Mouse (Mus musculus): ENCODE results near the gene Adgra3. TPM values are rescaled to one million over a fixed set of nuclear protein-coding genes. Genes with fewer than 3 reads are reported as not detected.
A peak's percentile ranks its signal among the peaks of the same experiment; 100 is the strongest.

Adgra3 gene
- polyA plus RNA-seq, 1 experiment from 2014 or later, result 69.7 TPM

GRCm38 (mm10) chr5:50006915-50007658 lies 51.7 kb downstream of the Adgra3 start:
- 92% methylated on average over 9 of the region's 9 CpGs for WGBS
- Histone ChIP-seq H3K9me3 (no peaks in the 10 kb centered on the region), H3K27ac (no peak overlapping the region), H3K4me2 (no peak overlapping the region), H3K27me3 (no peaks in the 10 kb centered on the region), H3K36me3 (peaks cover 72% of the 10 kb centered on the region), H3K9ac (replicated peaks) (no peak overlapping the region), H3K4me1 (replicated peaks) (no peaks in the 10 kb centered on the region), H3K4me3 (replicated peaks) (no peak overlapping the region)
- ATAC-seq (ENCODE audit: insufficient number of reproducible peaks, insufficient read depth, low FRiP score, low TSS enrichment, low read depth), result no peak

GRCm38 (mm10) chr5:50002269-50002668 lies 56.5 kb downstream of the Adgra3 start:
- no peak overlapping the region for H3K4me3 ChIP-seq (replicated peaks)
- H3K27ac ChIP-seq, result no peak overlapping the region
- no peaks in the 10 kb centered on the region for H3K9me3 ChIP-seq
- H3K4me2 ChIP-seq, result no peak overlapping the region
- 91% methylated on average over 6 of the region's 6 CpGs for WGBS
- no peak for ATAC-seq (ENCODE audit: insufficient number of reproducible peaks, insufficient read depth, low FRiP score, low TSS enrichment, low read depth)
- H3K27me3 ChIP-seq, result no peaks in the 10 kb centered on the region
- H3K9ac ChIP-seq (replicated peaks), result no peak overlapping the region
- H3K4me1 ChIP-seq (replicated peaks), result no peaks in the 10 kb centered on the region
- H3K36me3 ChIP-seq, result peaks cover 72% of the 10 kb centered on the region

- no peak overlapping the region for H3K4me2 ChIP-seq
- H3K4me1 ChIP-seq (replicated peaks), result peaks cover 23% of the 10 kb centered on the region
- H3K4me3 ChIP-seq (replicated peaks), result no peak overlapping the region
- no peak for ATAC-seq (ENCODE audit: insufficient number of reproducible peaks, insufficient read depth, low FRiP score, low TSS enrichment, low read depth)
- no peak overlapping the region for H3K9ac ChIP-seq (replicated peaks)
- H3K36me3 ChIP-seq, result peaks cover 59% of the 10 kb centered on the region
- 86% methylated on average over 9 of the region's 9 CpGs for WGBS
- H3K27ac ChIP-seq, result no peak overlapping the region
- H3K9me3 ChIP-seq, result no peaks in the 10 kb centered on the region
- no peaks in the 10 kb centered on the region for H3K27me3 ChIP-seq
These were observed 59.0 kb downstream of the Adgra3 start for GRCm38 (mm10) chr5:49999764-50000163.

GRCm38 (mm10) chr5:49997019-49997418 lies 61.8 kb downstream of the Adgra3 start:
- ATAC-seq (ENCODE audit: insufficient number of reproducible peaks, insufficient read depth, low FRiP score, low TSS enrichment, low read depth), result no peak
- no peak overlapping the region for H3K4me3 ChIP-seq (replicated peaks)
- H3K4me2 ChIP-seq, result no peak overlapping the region
- no peaks in the 10 kb centered on the region for H3K9me3 ChIP-seq
- peaks cover 24% of the 10 kb centered on the region for H3K4me1 ChIP-seq (replicated peaks)
- no peaks in the 10 kb centered on the region for H3K27me3 ChIP-seq
- H3K27ac ChIP-seq, result no peak overlapping the region; the same call in 1 of the 2 replicates
- H3K9ac ChIP-seq (replicated peaks), result no peak overlapping the region
- WGBS, result 90% methylated on average over 6 of the region's 6 CpGs
- peaks cover 47% of the 10 kb centered on the region for H3K36me3 ChIP-seq

- Histone ChIP-seq H3K9me3 (no peaks in the 10 kb centered on the region), H3K4me3 (replicated peaks) (no peak overlapping the region), H3K36me3 (peaks cover 42% of the 10 kb centered on the region), H3K4me1 (replicated peaks) (peaks cover 24% of the 10 kb centered on the region), H3K4me2 (no peak overlapping the region), H3K27me3 (no peaks in the 10 kb centered on the region), H3K9ac (replicated peaks) (no peak overlapping the region), H3K27ac (peak overlapping the region; percentile 53; the same call in 1 of the 2 replicates)
- 49% methylated on average over 11 of the region's 11 CpGs for WGBS
- ATAC-seq (ENCODE audit: insufficient number of reproducible peaks, insufficient read depth, low FRiP score, low TSS enrichment, low read depth), result no peak
These were observed 62.3 kb downstream of the Adgra3 start for GRCm38 (mm10) chr5:49996457-49996856.

- H3K9ac ChIP-seq (replicated peaks), result no peak overlapping the region
- peaks cover 12% of the 10 kb centered on the region for H3K4me1 ChIP-seq (replicated peaks)
- H3K9me3 ChIP-seq, result no peaks in the 10 kb centered on the region
- ATAC-seq (ENCODE audit: insufficient number of reproducible peaks, insufficient read depth, low FRiP score, low TSS enrichment, low read depth), result no peak
- H3K27ac ChIP-seq, result no peak overlapping the region
- 85% methylated on average over 8 of the region's 8 CpGs for WGBS
- H3K27me3 ChIP-seq, result no peaks in the 10 kb centered on the region
- peaks cover 51% of the 10 kb centered on the region for H3K36me3 ChIP-seq
- H3K4me2 ChIP-seq, result no peak overlapping the region
- H3K4me3 ChIP-seq (replicated peaks), result no peak overlapping the region
These were observed 68.0 kb downstream of the Adgra3 start for GRCm38 (mm10) chr5:49990737-49991323.

- Histone ChIP-seq H3K36me3 (peaks cover 76% of the 10 kb centered on the region), H3K27ac (no peak overlapping the region), H3K4me3 (replicated peaks) (no peak overlapping the region), H3K4me2 (no peak overlapping the region), H3K9me3 (no peaks in the 10 kb centered on the region), H3K9ac (replicated peaks) (no peak overlapping the region), H3K27me3 (no peaks in the 10 kb centered on the region), H3K4me1 (replicated peaks) (no peaks in the 10 kb centered on the region)
- no peak for ATAC-seq (ENCODE audit: insufficient number of reproducible peaks, insufficient read depth, low FRiP score, low TSS enrichment, low read depth)
- WGBS, result 81% methylated on average over 10 of the region's 10 CpGs
These were observed 70.6 kb downstream of the Adgra3 start for GRCm38 (mm10) chr5:49988015-49988798.

- ATAC-seq (ENCODE audit: insufficient number of reproducible peaks, insufficient read depth, low FRiP score, low TSS enrichment, low read depth), result no peak
- H3K4me2 ChIP-seq, result no peak overlapping the region
- no peaks in the 10 kb centered on the region for H3K27me3 ChIP-seq
- H3K9ac ChIP-seq (replicated peaks), result no peak overlapping the region
- no peak overlapping the region for H3K27ac ChIP-seq
- no peak overlapping the region for H3K4me3 ChIP-seq (replicated peaks)
- peaks cover 4% of the 10 kb centered on the region for H3K4me1 ChIP-seq (replicated peaks)
- H3K9me3 ChIP-seq, result no peaks in the 10 kb centered on the region
- 73% methylated on average over 5 of the region's 5 CpGs for WGBS
- H3K36me3 ChIP-seq, result peaks cover 56% of the 10 kb centered on the region
These were observed 78.1 kb downstream of the Adgra3 start for GRCm38 (mm10) chr5:49980727-49981126.

GRCm38 (mm10) chr5:49979246-49979645 lies 79.6 kb downstream of the Adgra3 start:
- 91% methylated on average over 14 of the region's 14 CpGs for whole genome bisulfite sequencing
- Histone ChIP-seq H3K4me2 (no peak overlapping the region), H3K4me1 (replicated peaks) (peaks cover 4% of the 10 kb centered on the region), H3K27ac (no peak overlapping the region), H3K4me3 (replicated peaks) (no peak overlapping the region), H3K9ac (replicated peaks) (no peak overlapping the region), H3K9me3 (no peaks in the 10 kb centered on the region), H3K36me3 (peaks cover 58% of the 10 kb centered on the region), H3K27me3 (no peaks in the 10 kb centered on the region)
- no peak for ATAC-seq (ENCODE audit: insufficient number of reproducible peaks, insufficient read depth, low FRiP score, low TSS enrichment, low read depth)

GRCm38 (mm10) chr5:49975971-49976370 lies 82.8 kb downstream of the Adgra3 start:
- Histone ChIP-seq H3K27me3 (no peaks in the 10 kb centered on the region), H3K36me3 (peaks cover 62% of the 10 kb centered on the region), H3K4me2 (no peak overlapping the region), H3K9ac (replicated peaks) (no peak overlapping the region), H3K4me1 (replicated peaks) (peaks cover 4% of the 10 kb centered on the region), H3K9me3 (no peaks in the 10 kb centered on the region), H3K4me3 (replicated peaks) (no peak overlapping the region), H3K27ac (no peak overlapping the region)
- ATAC-seq (ENCODE audit: insufficient number of reproducible peaks, insufficient read depth, low FRiP score, low TSS enrichment, low read depth), result no peak
- 80% methylated on average over 2 of the region's 2 CpGs for WGBS

GRCm38 (mm10) chr5:49974211-49974610 lies 84.6 kb downstream of the Adgra3 start:
- Histone ChIP-seq H3K27ac (no peak overlapping the region), H3K4me2 (no peak overlapping the region), H3K4me1 (replicated peaks) (no peaks in the 10 kb centered on the region), H3K27me3 (no peaks in the 10 kb centered on the region), H3K9me3 (no peaks in the 10 kb centered on the region), H3K9ac (replicated peaks) (no peak overlapping the region), H3K36me3 (peaks cover 76% of the 10 kb centered on the region), H3K4me3 (replicated peaks) (no peak overlapping the region)
- ATAC-seq (ENCODE audit: insufficient number of reproducible peaks, insufficient read depth, low FRiP score, low TSS enrichment, low read depth), result no peak
- 92% methylated on average over 4 of the region's 4 CpGs for WGBS
